Mouse (Mus musculus): ENCODE measurements around the gene Ppie. TPM values are rescaled to one million over a fixed set of nuclear protein-coding genes. Genes with fewer than 3 reads are reported as not detected.

Gene Ppie
- total RNA-seq, 2 experiments from 2014 or later: 33.5 to 35.2 TPM

Other genes starting within 250 kb of the Ppie start
- under 1 TPM; 0.14 to 0.20 TPM for gene Mfsd2a, start 178.8 kb downstream of the Ppie start, total RNA-seq (2021)
- gene Mycl, start 144.3 kb downstream of the Ppie start, total RNA-seq (2021): under 1 TPM; 0.14 to 0.29 TPM
- gene Trit1, start 123.4 kb downstream of the Ppie start, total RNA-seq (2021): 1 to 10 TPM; 8.9 to 9.5 TPM
- gene Bmp8b, start 34.8 kb downstream of the Ppie start, total RNA-seq (2021): not detected
- gene Oxct2b, start 23.7 kb downstream of the Ppie start, total RNA-seq (2021): not detected
- gene Hpcal4, start 43.3 kb upstream of the Ppie start, total RNA-seq (2021): under 1 TPM; 0.26 to 0.54 TPM
- 10 to 100 TPM; 21.3 to 24.6 TPM for gene Nt5c1a, start 61.6 kb upstream of the Ppie start, total RNA-seq (2021)
- gene Heyl, start 93.6 kb upstream of the Ppie start, total RNA-seq (2021): 10 to 100 TPM; 26.9 to 28.3 TPM
- 100 to 1,000 TPM; 246 to 255 TPM for gene Pabpc4, start 122.4 kb upstream of the Ppie start, total RNA-seq (2021)
- gene Oxct2a, start 183.7 kb upstream of the Ppie start, total RNA-seq (2021): not detected
- under 1 TPM in 1 of 2 experiments, not detected in 1; 0.14 TPM for gene Bmp8a, start 203.3 kb upstream of the Ppie start, total RNA-seq (2021)

Measured in heart, postnatal 4 days (tissue).